Mouse (Mus musculus) WW6 (cell line): Measurements from ENCODE around the gene Ola1.

Experiments
- DNase-seq: peaks from one replicate; pipeline ENCODE4 v3.0.0-alpha.2; 2013; ENCODE audit warnings: low read depth, low spot score

Gene Ola1

GRCm38 (mm10) chr2:73066307-73067167 lies 152.2 kb downstream of the Ola1 start:
- DNase-seq, result no peak

DNA sequence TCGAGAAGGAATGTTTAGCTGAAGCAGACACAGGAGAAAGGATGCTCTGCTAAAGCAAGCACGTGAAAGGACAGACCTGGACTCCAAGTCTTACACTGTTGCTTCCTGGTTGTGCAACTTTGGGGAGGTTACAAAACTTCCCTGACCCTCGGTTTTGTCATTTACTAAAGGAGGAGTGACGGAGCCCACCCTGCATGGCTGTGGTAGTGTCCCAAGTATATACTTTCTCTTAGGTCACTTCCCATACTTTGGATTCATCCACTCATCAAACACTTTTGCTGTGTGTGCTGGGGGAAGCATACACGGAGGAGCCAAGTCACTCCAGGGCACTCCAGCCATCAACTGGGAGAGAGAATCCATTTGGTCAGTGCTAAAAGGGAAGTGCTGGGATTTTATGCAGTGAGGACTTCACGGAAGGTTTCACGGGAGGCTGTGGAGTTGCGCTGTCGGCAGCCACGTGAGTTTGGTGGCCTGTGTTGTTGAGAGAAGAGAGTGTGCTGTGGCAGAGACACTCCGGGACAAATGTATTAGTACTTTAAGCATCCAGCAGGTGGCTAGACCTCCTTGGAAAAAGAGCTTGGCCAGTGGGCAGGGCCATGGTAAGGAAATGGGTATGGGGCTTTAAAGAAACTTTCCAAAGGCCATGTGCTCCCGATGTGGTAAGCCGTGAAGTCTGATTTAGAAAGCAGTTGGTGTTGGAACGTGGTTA lies 154.7 kb downstream of the Ola1 start:
- no peak for DNase-seq

- no peak for DNase-seq
Observed at GRCm38 (mm10) chr2:73060259-73060585, 158.5 kb downstream of the Ola1 start.

GRCm38 (mm10) chr2:73059550-73060258 lies 159.0 kb downstream of the Ola1 start:
- no peak for DNase-seq

DNA sequence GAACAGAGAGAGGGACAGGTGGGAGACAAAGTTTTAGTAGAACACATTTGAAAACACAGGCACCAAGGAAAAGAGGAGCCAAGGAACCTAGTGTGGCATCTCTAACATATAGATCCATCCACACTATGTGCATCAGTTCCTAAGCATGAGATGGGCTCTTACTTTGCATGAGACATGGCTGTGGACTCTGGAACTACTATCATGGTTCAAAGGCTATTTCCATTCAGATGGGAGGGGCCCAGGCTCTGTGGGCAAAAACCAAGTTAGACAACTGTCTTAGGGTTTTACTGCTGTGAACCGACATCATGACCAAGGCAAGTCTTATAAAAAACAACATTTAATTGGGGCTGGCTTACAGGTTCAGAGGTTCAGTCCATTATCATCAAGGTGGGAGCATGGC lies 160.4 kb downstream of the Ola1 start:
- DNase-seq, result no peak

GRCm38 (mm10) chr2:73057589-73057988 lies 161.1 kb downstream of the Ola1 start:
- DNase-seq, result no peak

DNA sequence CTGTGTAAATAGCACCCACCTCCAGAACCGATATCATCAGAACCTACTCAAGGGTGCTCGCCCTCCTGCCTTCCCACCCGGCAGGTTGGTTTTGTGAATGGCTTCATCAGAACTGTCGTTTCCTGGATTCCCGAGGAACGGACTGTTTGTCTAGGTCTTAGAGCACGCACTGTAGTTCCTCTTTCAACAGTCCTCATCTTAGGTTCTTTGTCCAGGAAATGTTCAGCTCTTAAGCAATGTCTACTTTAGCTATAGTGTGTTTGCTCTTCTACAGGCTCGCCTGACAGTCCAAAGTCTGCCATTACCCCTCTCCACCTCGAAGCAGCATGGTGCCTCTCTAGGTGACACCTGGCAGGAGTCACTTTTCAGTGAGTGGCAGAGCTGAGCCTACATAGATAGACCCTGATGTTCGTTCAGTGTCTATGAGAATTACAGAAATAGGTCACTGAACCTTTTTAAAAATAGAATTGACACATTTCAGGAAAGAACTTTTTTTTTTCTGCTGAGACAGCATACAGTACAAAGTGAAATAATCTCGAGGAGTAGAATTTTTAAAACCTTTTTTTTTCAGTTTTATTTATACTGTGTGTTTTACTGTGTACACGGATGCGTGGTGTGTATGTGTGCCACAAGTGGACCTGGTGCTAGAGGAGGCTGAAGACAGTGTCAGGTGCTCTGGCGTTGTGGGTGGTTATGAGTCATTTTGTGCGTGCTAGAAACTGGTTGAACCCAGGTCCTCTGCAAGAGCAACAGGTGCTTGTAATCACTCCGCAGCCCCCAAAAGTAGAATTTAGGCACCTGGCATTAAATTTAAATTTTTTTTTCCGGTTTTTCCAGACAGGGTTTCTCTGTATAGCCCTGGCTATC lies 162.4 kb downstream of the Ola1 start:
- DNase-seq, result no peak

GRCm38 (mm10) chr2:73053791-73054490 lies 164.8 kb downstream of the Ola1 start:
- DNase-seq, result peak; percentile 67

GRCm38 (mm10) chr2:73050401-73050800 lies 168.3 kb downstream of the Ola1 start:
- no peak for DNase-seq

DNA sequence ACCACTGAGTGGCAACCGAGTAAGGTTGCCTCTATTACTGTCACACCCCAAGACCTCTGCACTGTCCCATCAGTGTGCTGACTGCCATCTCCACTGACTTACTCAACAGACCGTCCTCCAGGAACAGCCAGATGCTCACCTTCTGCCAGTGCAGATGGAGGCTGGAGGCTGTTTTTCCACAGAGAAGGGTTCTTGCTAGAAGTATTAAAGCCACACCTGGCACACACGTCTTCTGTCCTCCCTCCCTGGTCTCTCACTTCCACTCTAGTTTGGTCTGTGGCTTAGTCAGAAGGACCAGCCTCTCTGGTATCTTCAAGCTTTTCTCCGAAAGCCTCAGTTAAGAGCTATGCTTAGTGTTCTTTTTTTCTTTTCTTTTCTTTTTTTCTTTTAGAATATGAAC lies 168.7 kb downstream of the Ola1 start:
- no peak for DNase-seq

- no peak for DNase-seq
Observed at GRCm38 (mm10) chr2:73049001-73049684, 169.6 kb downstream of the Ola1 start.

DNA sequence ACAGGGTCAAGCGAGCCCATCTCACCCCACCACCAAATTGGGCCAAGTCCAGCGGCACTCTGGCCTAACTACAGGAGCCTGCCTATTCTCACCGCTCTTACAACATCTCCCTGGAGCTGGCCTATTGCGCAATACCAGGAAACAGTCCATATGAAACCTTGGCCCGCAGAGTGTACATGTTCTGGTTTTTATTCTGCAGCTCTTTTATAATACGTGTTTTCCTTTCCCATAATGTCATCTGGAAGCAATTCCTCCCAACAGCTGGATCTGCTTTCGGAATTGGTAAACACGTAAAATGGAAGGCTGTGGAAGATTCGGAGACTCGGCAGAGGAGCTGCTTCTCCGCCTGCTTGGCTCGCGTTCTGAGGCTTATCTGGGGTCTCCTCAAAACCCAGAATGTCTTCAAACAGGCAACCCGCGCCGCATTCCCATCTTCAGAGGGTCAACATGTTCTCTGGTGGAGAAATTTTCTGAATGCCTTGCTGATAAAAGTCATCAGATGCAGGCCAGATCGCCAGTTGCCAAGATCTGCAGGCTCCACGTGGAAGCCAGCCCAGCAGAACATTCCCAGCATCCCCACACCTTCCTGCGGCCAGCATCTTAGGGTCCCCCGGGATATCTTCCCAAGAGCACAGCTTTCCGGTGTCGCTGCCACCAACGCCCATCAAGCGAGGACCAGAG lies 171.5 kb downstream of the Ola1 start:
- DNase-seq, result no peak

GRCm38 (mm10) chr2:73046576-73046975 lies 172.1 kb downstream of the Ola1 start:
- no peak for DNase-seq

DNA sequence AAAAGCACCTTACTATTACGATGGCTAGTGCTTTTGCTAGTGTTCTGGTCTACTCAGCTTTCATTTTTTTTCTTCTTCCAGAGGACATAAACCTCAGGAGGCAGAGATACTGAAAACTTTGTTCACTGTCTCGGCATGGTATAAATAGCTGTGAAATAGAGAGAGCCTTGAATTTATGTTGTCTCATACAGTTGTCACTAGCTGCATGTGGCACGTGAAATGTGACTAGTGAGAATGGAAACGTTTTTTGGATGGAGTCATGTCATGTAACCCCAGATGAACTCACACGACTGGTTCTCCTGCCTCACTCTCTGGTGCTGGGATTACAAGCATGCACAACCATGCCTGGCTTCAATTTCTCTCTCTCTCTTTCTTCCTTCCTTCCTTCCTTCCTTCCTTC lies 173.2 kb downstream of the Ola1 start:
- DNase-seq, result no peak
